Mouse (Mus musculus) frontal cortex, postnatal 10 days (tissue): ENCODE results near the gene Crybb1.

Experiments used
- DNase-seq, 2 experiments: peaks; one replicate each; pipeline ENCODE4 v3.0.0; 2022; ENCODE audit warnings: low spot score in 2 of 2, mixed read lengths in 1 of 2

The Crybb1 gene

DNA sequence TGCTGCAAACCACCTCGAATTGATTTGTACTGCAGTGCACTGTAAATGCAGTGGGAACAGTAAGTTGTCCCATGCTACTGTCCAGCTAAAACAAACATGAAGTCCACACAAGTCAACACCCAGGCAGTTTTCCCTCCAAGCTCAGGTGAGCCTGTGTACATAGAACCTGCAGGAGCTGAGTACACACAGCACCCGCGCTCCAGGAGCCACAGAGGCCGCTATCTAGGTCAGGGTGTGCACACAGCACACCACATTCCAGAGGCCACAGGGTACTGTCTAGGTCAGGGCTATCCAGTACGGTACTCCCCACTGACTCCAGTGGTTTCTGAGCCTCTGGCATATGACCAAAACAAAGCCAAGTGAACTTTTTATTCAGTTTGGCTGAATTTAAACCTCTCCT lies 46.7 kb downstream of the Crybb1 start:
- DNase-seq, result no peak

DNA sequence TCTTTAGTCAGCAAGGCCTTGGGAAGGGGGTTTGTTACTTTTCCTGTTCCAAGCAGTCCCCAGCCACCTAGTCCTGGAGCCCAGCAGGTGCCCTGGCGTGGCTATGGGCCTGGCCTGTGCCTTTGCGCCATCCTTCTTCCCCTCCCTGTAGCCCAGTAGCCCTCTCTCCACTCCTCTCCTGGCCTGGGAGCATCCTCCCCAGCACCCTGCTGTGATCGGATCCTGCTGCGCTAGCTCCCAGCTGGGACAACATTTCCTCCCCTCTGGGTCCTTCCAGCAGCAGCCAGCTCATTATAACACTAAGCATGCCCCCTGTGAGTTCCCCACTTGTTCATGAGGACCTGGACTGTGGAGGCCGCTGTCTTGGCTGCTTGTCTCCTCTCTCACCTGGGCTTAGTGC lies 50.2 kb downstream of the Crybb1 start:
- DNase-seq, result no peak

DNA sequence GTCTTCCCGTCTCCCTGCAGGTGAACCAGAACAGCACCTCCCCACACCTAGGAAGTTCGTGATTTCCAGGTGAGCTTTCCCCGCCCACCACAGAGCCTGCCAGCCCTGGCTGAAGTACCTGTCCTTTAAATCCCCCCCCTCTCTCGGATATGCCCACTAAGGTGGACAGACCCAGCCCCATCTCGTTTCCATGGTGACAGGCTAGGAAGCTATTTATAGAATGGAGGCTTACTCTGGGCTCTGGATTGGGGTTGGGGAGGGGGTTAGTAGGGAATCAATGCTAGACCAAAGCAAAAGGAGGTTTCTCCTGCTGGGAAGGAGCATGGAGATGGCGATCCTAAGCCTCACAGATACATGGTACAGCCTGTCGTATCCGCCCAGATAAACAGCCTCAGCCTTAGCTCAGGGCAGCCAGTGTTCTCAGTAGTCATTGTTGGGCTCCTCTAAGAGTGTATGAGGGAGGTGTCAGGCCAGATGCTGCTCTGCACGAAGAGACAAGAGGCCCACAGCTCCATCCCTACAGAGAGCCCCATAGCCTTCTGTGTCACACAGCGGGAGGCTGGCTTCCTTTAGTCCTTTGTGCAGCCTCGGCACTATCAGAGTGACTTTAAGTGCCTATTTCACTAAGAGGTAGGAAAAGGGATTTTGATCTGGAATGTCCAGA lies 57.7 kb downstream of the Crybb1 start:
- DNase-seq, result no peak

DNA sequence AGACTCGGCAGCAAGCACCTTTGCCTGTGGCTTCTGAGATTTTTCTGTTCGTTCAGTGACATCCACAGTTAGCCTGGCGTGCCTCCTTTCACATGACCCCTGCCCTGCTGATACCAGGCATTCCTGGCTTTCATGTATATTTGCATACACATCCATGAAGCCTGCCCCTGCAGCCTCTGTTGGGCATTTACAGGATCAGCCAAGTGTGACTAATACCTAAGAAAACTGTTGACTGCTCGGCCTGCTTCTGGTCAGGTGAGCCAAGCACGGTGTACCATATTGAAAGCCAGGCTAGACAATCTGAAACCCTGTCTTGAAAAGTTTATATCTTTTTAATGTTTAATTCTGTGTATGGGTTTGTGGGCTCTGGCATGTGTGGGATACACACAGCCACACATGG lies 60.9 kb downstream of the Crybb1 start:
- no peak for DNase-seq

DNA sequence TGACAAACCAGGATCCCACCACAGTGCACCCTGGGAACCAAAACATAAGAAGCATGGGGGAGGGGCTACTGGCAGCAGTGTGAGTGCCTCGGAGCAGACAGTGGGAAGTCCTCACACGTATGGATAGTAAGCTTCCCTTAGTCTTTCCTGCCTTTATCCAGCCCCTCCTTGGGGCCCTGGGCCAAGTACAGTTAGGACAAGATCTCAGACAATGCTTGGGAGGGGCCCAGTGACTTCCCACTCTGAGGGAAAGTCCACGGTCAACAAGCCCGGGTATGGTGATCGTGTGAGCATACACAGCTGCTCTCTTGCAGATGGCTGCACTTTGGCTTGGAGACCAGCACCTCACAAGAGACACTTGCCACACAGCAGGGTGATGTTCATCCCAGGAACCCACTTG lies 61.7 kb downstream of the Crybb1 start:
- no peak for DNase-seq
